Mouse (Mus musculus) stomach, embryonic 16.5 days (tissue): Measurements from ENCODE around the gene Ctc1. TPM values are rescaled to one million over a fixed set of nuclear protein-coding genes. Genes with fewer than 3 reads are reported as not detected.
"Not testable (repeated sequence)": the region's sequence is repeated elsewhere in the genome, so short reads cannot be mapped to it uniquely, and the experiment has no call there.

Experiments
- ATAC-seq: fragments of 200-750 bp; cut with Nextera tagmentation; 2 replicates; pipeline ENCODE4 v1.8.0; 2017; ENCODE audit warnings: moderate number of reproducible peaks, moderate TSS enrichment; ENCODE audit not compliant: insufficient read depth, low FRiP score
- H3K27ac ChIP-seq: fragments of 300-500 bp; sonication (generic); 2 replicates; pipeline ENCODE4 v1.5.1; 2014; ENCODE audit warnings: low read length
- H3K27me3 ChIP-seq: fragments of 300-500 bp; sonication (generic); 2 replicates; pipeline ENCODE4 v1.6.1; 2014; ENCODE audit warnings: low read length, control low read depth, mixed read lengths; ENCODE audit not compliant: control insufficient read depth, insufficient read depth
- H3K36me3 ChIP-seq: fragments of 300-500 bp; sonication (generic); 2 replicates; pipeline ENCODE4 v1.6.1; 2014; ENCODE audit warnings: low read length; ENCODE audit not compliant: control insufficient read depth, insufficient read depth
- H3K4me1 ChIP-seq: fragments of 300-500 bp; sonication (generic); 2 replicates; pipeline ENCODE4 v1.6.1; 2014; ENCODE audit warnings: low read length, control low read depth, mixed read lengths; ENCODE audit not compliant: control insufficient read depth, insufficient read depth
- H3K4me2 ChIP-seq: fragments of 300-500 bp; sonication (generic); 2 replicates; pipeline ENCODE4 v1.6.1; 2014; ENCODE audit warnings: low read depth, low read length, mixed read lengths
- H3K4me3 ChIP-seq: fragments of 300-500 bp; sonication (generic); replicated peaks from 2 replicates; pipeline ENCODE4 v1.5.1; 2014; ENCODE audit warnings: mild to moderate bottlenecking, low read length
- H3K9ac ChIP-seq: fragments of 300-500 bp; sonication (generic); 2 replicates; pipeline ENCODE4 v1.6.1; 2014; ENCODE audit warnings: low read length
- H3K9me3 ChIP-seq: fragments of 300-500 bp; sonication (generic); replicated peaks from 2 replicates; pipeline ENCODE4 v1.6.1; 2016; ENCODE audit warnings: low read length, control low read depth; ENCODE audit not compliant: control insufficient read depth
- WGBS: fragments of 180-500 bp; shearing (Covaris S2); extraction: QIAGEN DNeasy Blood & Tissue Kit; methylation state at CpG from one replicate; pipeline ENCODE4 v1.1.7; 2014; 5-methylcytosine and 5-hydroxymethylcytosine counted together
- polyA plus RNA-seq: library from polyadenylated mRNA; unstranded; fragments of >200 nt; fragmentation: Nextera tagmentation; extraction: Ambion mirVana; gene quantifications from 2 replicates; pipeline ENCODE4 v1.2.1, GENCODE M21; 2015

Ctc1 gene
- 34.5 and 43.9 TPM in 2 replicates for polyA plus RNA-seq

DNA sequence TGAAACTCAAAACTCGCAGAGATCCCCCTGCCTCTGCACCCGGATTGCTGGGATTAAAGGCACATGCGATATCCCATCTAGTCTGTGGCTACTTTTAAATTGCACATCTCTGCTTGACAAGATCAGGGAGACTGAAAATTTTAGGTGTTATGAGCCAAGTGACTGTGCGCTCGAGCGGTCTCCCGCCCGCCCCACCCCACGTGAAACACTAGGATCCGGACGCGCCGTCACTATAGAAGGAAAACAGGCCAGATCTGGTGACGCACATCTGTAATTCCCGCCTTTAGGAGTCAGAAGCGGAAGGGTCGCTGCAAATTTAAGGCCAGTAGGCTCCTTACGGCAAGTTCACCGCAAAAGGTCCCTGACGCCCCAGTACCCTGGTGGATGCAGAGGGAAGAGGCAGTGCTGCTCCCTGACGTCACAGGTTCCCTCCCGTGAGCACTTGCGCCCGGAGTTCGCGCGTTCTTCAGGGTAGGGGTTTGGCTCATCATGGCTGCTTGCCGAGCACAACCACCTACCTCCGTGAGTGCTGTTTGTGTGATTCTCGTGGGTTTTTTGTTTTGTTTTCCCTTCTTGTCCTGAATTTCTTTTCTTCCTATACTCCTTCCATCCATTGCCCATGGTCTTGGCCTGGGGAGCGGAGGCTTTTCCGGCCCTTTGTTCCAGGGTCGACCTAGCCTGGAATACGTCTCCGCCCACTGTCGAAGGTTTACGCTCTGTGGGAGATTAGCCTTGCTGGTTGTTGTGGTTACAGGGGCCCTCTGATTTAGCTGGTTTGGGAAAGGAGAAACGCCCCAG lies at the start of gene Ctc1:
TSS of gene Ctc1 (plus strand) at position 268 of the 798 bp plus-strand sequence.
- Histone ChIP-seq H3K36me3 (no peaks in the 10 kb centered on the region), H3K27ac (peak within 1 kb of the TSS; percentile 91), H3K9ac (peak within 1 kb of the TSS; percentile 85), H3K4me3 (peak within 1 kb of the TSS; percentile 70), H3K9me3 (no peaks in the 10 kb centered on the region), H3K27me3 (no peaks in the 10 kb centered on the region), H3K4me2 (peak within 1 kb of the TSS; percentile 89), H3K4me1 (peaks cover 18% of the 10 kb centered on the region)
- WGBS: 2% methylated on average over 38 of the region's 38 CpGs
- peak; percentile 94 for ATAC-seq

- no peaks in the 10 kb centered on the region for H3K27me3 ChIP-seq
- H3K9ac ChIP-seq: no peak overlapping the region
- H3K27ac ChIP-seq: no peak overlapping the region
- WGBS: 33% methylated on average over 1 of the region's 1 CpGs
- H3K4me3 ChIP-seq: no peak overlapping the region
- no peak for ATAC-seq
- peaks cover 6% of the 10 kb centered on the region for H3K4me1 ChIP-seq
- H3K36me3 ChIP-seq: no peaks in the 10 kb centered on the region
- peak overlapping the region; percentile 90; the same call in 1 of the 2 replicates for H3K4me2 ChIP-seq
- H3K9me3 ChIP-seq: no peaks in the 10 kb centered on the region
Measured at GRCm38 (mm10) chr11:68966554-68966953, 49.2 kb upstream of the Ctc1 start.

- under 1% methylated on average over 50 of the region's 50 CpGs for WGBS
- Histone ChIP-seq H3K9ac (peak within 1 kb of the TSS; percentile 62), H3K36me3 (no peaks in the 10 kb centered on the region), H3K4me2 (peak within 1 kb of the TSS; percentile 90), H3K9me3 (no peaks in the 10 kb centered on the region), H3K27me3 (no peaks in the 10 kb centered on the region), H3K4me3 (peak within 1 kb of the TSS; percentile 60), H3K27ac (peak within 1 kb of the TSS; percentile 66), H3K4me1 (peaks cover 7% of the 10 kb centered on the region)
- ATAC-seq: peak; percentile 94
Measured at GRCm38 (mm10) chr11:68967337-68968282, 48.1 kb upstream of the Ctc1 start, which contains the start of gene Slc25a35. TSS of gene Slc25a35 (plus strand) at chr11:68968131.

DNA sequence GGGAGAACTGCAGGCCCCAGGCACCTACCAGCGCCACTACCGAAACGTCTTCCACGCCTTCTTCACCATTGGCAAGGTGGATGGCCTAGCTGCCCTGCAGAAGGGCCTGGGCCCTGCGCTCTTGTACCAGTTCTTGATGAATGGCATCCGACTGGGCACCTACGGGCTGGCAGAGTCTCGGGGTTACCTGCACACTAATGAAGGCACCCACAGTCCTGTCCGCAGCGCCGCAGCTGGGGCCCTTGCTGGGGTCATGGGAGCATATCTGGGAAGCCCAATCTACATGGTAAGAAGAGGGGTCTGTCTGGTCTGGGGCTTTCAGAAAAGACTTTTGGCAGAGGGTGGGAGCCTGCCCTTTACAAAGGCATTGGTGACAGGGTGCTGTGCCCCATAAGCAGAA lies 47.0 kb upstream of the Ctc1 start:
- no peak overlapping the region for H3K4me3 ChIP-seq
- WGBS: 84% methylated on average over 11 of the region's 11 CpGs
- no peaks in the 10 kb centered on the region for H3K27me3 ChIP-seq
- no peak overlapping the region for H3K27ac ChIP-seq
- peaks cover 11% of the 10 kb centered on the region for H3K4me1 ChIP-seq
- ATAC-seq: no peak
- no peaks in the 10 kb centered on the region for H3K9me3 ChIP-seq
- H3K36me3 ChIP-seq: no peaks in the 10 kb centered on the region
- H3K9ac ChIP-seq: 0 out of 2 replicates have a peak overlapping the region, but pooled peaks have one; percentile 52
- H3K4me2 ChIP-seq: peak overlapping the region; percentile 90; the same call in 1 of the 2 replicates

GRCm38 (mm10) chr11:68970232-68970631 lies 45.5 kb upstream of the Ctc1 start:
- 64% methylated on average over 4 of the region's 4 CpGs for WGBS
- H3K9me3 ChIP-seq: no peaks in the 10 kb centered on the region
- ATAC-seq: no peak
- H3K27ac ChIP-seq: no peak overlapping the region
- H3K36me3 ChIP-seq: no peaks in the 10 kb centered on the region
- no peak overlapping the region for H3K9ac ChIP-seq
- no peak overlapping the region for H3K4me3 ChIP-seq
- H3K27me3 ChIP-seq: no peaks in the 10 kb centered on the region
- peaks cover 18% of the 10 kb centered on the region for H3K4me1 ChIP-seq
- no peak overlapping the region for H3K4me2 ChIP-seq

DNA sequence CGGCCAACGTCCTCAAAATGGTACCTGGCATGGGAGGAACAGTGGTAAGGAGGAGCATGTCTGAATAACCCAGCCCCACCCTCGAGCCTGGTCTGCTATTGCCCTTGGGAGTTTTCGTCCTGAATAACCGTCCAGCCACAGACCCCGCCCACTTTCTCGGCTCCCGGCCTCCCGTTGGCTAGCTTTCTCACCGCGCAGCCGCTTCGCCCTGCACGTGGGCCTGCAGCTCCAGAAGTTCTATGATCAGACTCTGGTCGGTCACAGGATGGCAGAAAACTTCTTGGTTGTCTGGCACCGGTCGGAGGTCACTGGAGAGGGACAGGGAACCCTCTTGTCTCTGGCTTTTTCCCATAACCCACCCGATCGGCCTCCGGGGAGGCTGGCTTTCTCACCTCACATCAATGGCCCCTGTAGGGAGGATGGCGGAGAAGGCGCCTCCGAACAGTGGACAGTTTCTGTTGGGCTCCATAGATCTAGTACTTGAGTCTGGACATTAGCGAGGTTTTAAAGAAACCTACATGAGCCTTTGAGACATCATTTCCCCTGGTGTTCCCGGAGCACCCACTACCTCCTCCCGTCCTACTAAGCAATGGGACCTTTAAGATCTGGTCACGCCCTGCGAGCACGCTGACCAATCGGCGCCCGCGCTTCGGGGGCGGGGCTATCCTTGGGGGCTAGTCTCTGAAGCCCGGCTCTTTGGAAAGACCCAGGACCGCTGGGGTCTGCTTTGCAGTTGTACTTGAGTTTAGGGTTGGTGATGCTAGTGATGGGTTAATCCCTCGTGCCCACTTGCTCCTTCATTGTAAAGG lies 42.3 kb upstream of the Ctc1 start:
- not testable (repeated sequence) for H3K36me3 ChIP-seq, H3K27ac ChIP-seq, H3K27me3 ChIP-seq, H3K9me3 ChIP-seq
- Histone ChIP-seq H3K4me1 (peaks cover 12% of the 10 kb centered on the region; the same call in 1 of the 2 replicates), H3K4me2 (peak overlapping the region; percentile 73), H3K9ac (peak overlapping the region; percentile 64), H3K4me3 (peak overlapping the region; percentile 54)
- peak; percentile 91 for ATAC-seq
- WGBS: under 1% methylated on average over 37 of the region's 38 CpGs

DNA sequence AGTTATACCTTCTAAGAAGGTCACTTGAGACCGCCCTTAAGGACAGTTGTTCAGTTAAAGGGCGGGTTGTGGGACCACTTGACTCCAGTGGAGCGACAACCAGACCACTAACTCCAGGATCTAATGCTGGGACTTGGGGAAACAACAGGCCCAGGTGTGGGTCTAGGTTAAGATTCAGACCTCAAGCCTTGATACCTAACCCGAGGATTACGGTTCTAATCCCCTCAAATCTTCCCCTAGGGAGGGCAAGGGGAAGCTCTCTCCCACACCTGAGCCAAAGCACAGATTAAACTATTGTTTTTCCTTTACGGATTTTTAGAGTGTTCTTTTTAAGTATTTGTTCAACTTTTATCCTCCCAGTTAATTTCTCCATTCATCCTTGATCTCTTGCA lies 41.7 kb upstream of the Ctc1 start:
- Histone ChIP-seq H3K4me3 (peak overlapping the region; percentile 54), H3K27me3 (no peaks in the 10 kb centered on the region), H3K9me3 (no peaks in the 10 kb centered on the region), H3K9ac (peak overlapping the region; percentile 49), H3K4me1 (peaks cover 12% of the 10 kb centered on the region; the same call in 1 of the 2 replicates), H3K4me2 (peak overlapping the region; percentile 73), H3K36me3 (no peaks in the 10 kb centered on the region), H3K27ac (no peak overlapping the region)
- 36% methylated on average over 6 of the region's 6 CpGs for WGBS
- no peak for ATAC-seq

GRCm38 (mm10) chr11:68975085-68975484 lies 40.6 kb upstream of the Ctc1 start, which contains the start of gene Rangrf:
TSS of gene Rangrf (minus strand) at chr11:68975185.
- no peaks in the 10 kb centered on the region for H3K36me3 ChIP-seq
- H3K27ac ChIP-seq: no peak within 1 kb of the TSS
- peak within 1 kb of the TSS; percentile 54 for H3K4me3 ChIP-seq
- H3K9me3 ChIP-seq: no peaks in the 10 kb centered on the region
- H3K4me2 ChIP-seq: peak within 1 kb of the TSS; percentile 73
- H3K9ac ChIP-seq: peak within 1 kb of the TSS; percentile 49
- H3K4me1 ChIP-seq: peaks cover 12% of the 10 kb centered on the region; the same call in 1 of the 2 replicates
- ATAC-seq: no peak
- WGBS: 77% methylated on average over 7 of the region's 7 CpGs
- H3K27me3 ChIP-seq: no peaks in the 10 kb centered on the region
